In genomic region chr7:25479440-25479839, GRCm38 (mm10) we compare ENCODE assay signal across 8 mouse cellular contexts. TPM values are rescaled to one million over a fixed set of nuclear protein-coding genes. Genes with fewer than 3 reads are reported as not detected.
DNase-seq lines count a peak whose midpoint lies in the region; ATAC-seq and TF ChIP-seq lines count a peak whose summit lies in the region.
"Had no signal": no experiment of that assay in that cellular context is flagged by ENCODE, and none has a peak within 500 bp of the region (broad histone marks: within the 10 kb centered on the region; RNA-seq: fewer than 3 reads in every experiment).

No protein-coding gene starts in this region.

- H3K9ac ChIP-seq in kidney, embryonic 14.5 days (ENCODE audit: low read depth, low read length), result no peak overlapping the region
- no peak overlapping the region for H3K9ac ChIP-seq in MEL (ENCODE audit: control insufficient read depth, low read depth, low read length, poor library complexity, severe bottlenecking)
- H3K9ac ChIP-seq: lung, embryonic 15.5 days had no signal

- TF ChIP-seq POLR2A in MEL (IDR thresholded peaks at IDR 0.05; ENCODE audit: control insufficient read depth in 1 of 2, insufficient read depth in 1 of 2, low read depth in 1 of 2, low read length in 2 of 2, poor library complexity in 1 of 2), result no peak

- no peak for TF ChIP-seq EP300 in MEL (IDR thresholded peaks at IDR 0.05; ENCODE audit: low read depth in 1 of 2, low read length in 2 of 2)

- intact Hi-C loops in heart, postnatal 14 days (cut with DNase I), result loop anchor here (1.0 kb wide), 1 partner anchor 55 kb away; no protein-coding TSS in a partner anchor

- peak; percentile 76 for TF ChIP-seq RAD21 in MEL (IDR thresholded peaks at IDR 0.05; ENCODE audit: low read depth, low read length)

- peak; percentile 73 for DNase-seq in kidney, adult 18-20 months
- DNase-seq in MEL (ENCODE audit: low read depth, low spot score), result peak; percentile 53
- peak; percentile 37 to 38 for DNase-seq in adrenal gland, postnatal 36 days
- DNase-seq in heart, postnatal 14 days, result peak; percentile 33 to 50
- peak; percentile 53 to 58 for DNase-seq in lung, adult 18-20 months
- peak; percentile 22 to 49 for DNase-seq in spleen, postnatal 10 days (ENCODE audit: low spot score in 2 of 2)

- H3K79me2 ChIP-seq in MEL (ENCODE audit: control insufficient read depth, insufficient read depth, low read length, poor library complexity), result no peaks in the 10 kb centered on the region

- H3K4me1 ChIP-seq in kidney, embryonic 14.5 days (ENCODE audit: control insufficient read depth, insufficient read depth, low read length), result no peaks in the 10 kb centered on the region
- peaks cover 0 to 6% of the 10 kb centered on the region in 2 experiments; a peak in 1 of 4 replicates for H3K4me1 ChIP-seq in MEL (ENCODE audit: control insufficient read depth in 1 of 2, insufficient read depth in 2 of 2, low read length in 2 of 2)
- H3K4me1 ChIP-seq: lung, embryonic 15.5 days had no signal

- WGBS in kidney, embryonic 14.5 days, result 0% methylated on average over 1 of the region's 1 CpGs

- H3K27ac ChIP-seq in kidney, embryonic 14.5 days (ENCODE audit: low read depth, low read length), result no peak overlapping the region
- H3K27ac ChIP-seq in MEL (ENCODE audit: control insufficient read depth, low read depth, low read length), result no peak overlapping the region
- H3K27ac ChIP-seq: lung, embryonic 15.5 days had no signal

- no peak for ATAC-seq in kidney, embryonic 14.5 days (ENCODE audit: low FRiP score, low TSS enrichment)

- H3K27me3 ChIP-seq in kidney, embryonic 14.5 days (ENCODE audit: control insufficient read depth, insufficient read depth, low read length), result no peaks in the 10 kb centered on the region
- no peaks in the 10 kb centered on the region for H3K27me3 ChIP-seq in MEL (ENCODE audit: control insufficient read depth in 1 of 2, insufficient read depth in 2 of 2, low read length in 2 of 2)
- H3K27me3 ChIP-seq: lung, embryonic 15.5 days had no signal

- no peak overlapping the region for H3K4me2 ChIP-seq in kidney, embryonic 14.5 days (replicated peaks; ENCODE audit: low read depth, low read length)
- H3K4me2 ChIP-seq: lung, embryonic 15.5 days had no signal

- no peaks in the 10 kb centered on the region for H3K36me3 ChIP-seq in kidney, embryonic 14.5 days (ENCODE audit: control insufficient read depth, insufficient read depth, low read length)
- H3K36me3 ChIP-seq in MEL (ENCODE audit: control insufficient read depth in 1 of 2, insufficient read depth in 2 of 2, low read length in 2 of 2), result no peaks in the 10 kb centered on the region
- H3K36me3 ChIP-seq: lung, embryonic 15.5 days had no signal

- no peak overlapping the region for H3K4me3 ChIP-seq in kidney, embryonic 14.5 days (ENCODE audit: low read length)
- H3K4me3 ChIP-seq in MEL (ENCODE audit: control insufficient read depth in 1 of 2, insufficient read depth in 1 of 2, low read depth in 2 of 2, low read length in 2 of 2), result no peak overlapping the region
- H3K4me3 ChIP-seq: lung, embryonic 15.5 days had no signal

- TF ChIP-seq CTCF in MEL (IDR thresholded peaks at IDR 0.05 in 2 of 3, conservative IDR thresholded peaks at IDR 0.05 in 1 of 3; ENCODE audit: control insufficient read depth in 1 of 3, insufficient read depth in 1 of 3, low read depth in 2 of 3, low read length in 3 of 3, poor library complexity in 1 of 3, severe bottlenecking in 1 of 3), result peak; percentile 61 to 71 (median 69)

- H3K9me3 ChIP-seq in kidney, embryonic 14.5 days (ENCODE audit: control insufficient read depth, low read length), result no peaks in the 10 kb centered on the region
- no peaks in the 10 kb centered on the region for H3K9me3 ChIP-seq in MEL (replicated peaks; ENCODE audit: insufficient read depth, low read length)
- H3K9me3 ChIP-seq: lung, embryonic 15.5 days had no signal

TF ChIP-seq in MEL, 35 proteins besides CTCF, POLR2A, EP300 and RAD21:
- TF ChIP-seq ZC3H11A (IDR thresholded peaks at IDR 0.05; ENCODE audit: low read depth, low read length) (peak; percentile 57), RCOR1 (IDR thresholded peaks at IDR 0.05; ENCODE audit: low read depth, low read length) (no peak), MAX (IDR thresholded peaks at IDR 0.05; ENCODE audit: low read length) (no peak), HCFC1 (IDR thresholded peaks at IDR 0.05; ENCODE audit: low read depth, low read length) (no peak), CHD2 (IDR thresholded peaks at IDR 0.05; ENCODE audit: low read length) (no peak), SMC3 (IDR thresholded peaks at IDR 0.05; ENCODE audit: low read depth, low read length) (peak; percentile 74), MAZ (IDR thresholded peaks at IDR 0.05; ENCODE audit: low read depth, low read length) (no peak), MAFK (IDR thresholded peaks at IDR 0.05; ENCODE audit: borderline replicate concordance, low read depth, low read length) (no peak), NRF1 (IDR thresholded peaks at IDR 0.05; ENCODE audit: insufficient read depth, low read depth, low read length, poor library complexity, severe bottlenecking) (no peak), ZNF384 (IDR thresholded peaks at IDR 0.05; ENCODE audit: low read depth, low read length) (no peak), MYC (IDR thresholded peaks at IDR 0.05; ENCODE audit: low read depth, low read length) (no peak), USF1 (IDR thresholded peaks at IDR 0.05; ENCODE audit: low read depth, low read length) (no peak)

RNA-seq across cellular contexts. Expression of gene Ceacam1, which starts 2.0 kb away (rescaled TPM):
- 2.3 and 5.7 TPM in 2 replicates for polyA plus RNA-seq in kidney, embryonic 14.5 days (2014; fragmentation: Nextera tagmentation; extraction: Ambion mirVana)
- 0.27 and 0.46 TPM in 2 replicates for total RNA-seq in MEL (2012; rRNA removed)
- polyA plus RNA-seq in MEL (2012; ENCODE audit: insufficient read depth in 1 of 2, insufficient read length in 2 of 2, low read depth in 1 of 2, low replicate concordance in 2 of 2, missing spikeins in 1 of 2), result 1 to 10 TPM in 1 of 2 experiments, not detected in 1; 1.5 TPM
- 10 to 100 TPM in 1 of 2 experiments, 1 to 10 TPM in 1; 9.6 to 19.9 TPM for total RNA-seq in adrenal gland, postnatal 36 days (2021)
- total RNA-seq in heart, postnatal 14 days (2021), result 10 to 100 TPM; 14.3 to 17.4 TPM
